Mouse (Mus musculus): ENCODE data around the gene C1qtnf2.

The C1qtnf2 gene

GRCm38 (mm10) chr11:43474225-43474774 lies at the start of gene C1qtnf2:
TSS of gene C1qtnf2 (plus strand) at chr11:43474276.
- CTCF ChIA-PET: no interaction called here

- CTCF ChIA-PET: no interaction called here
Measured at GRCm38 (mm10) chr11:43424386-43424785, 49.7 kb upstream of the C1qtnf2 start.

GRCm38 (mm10) chr11:43425166-43425709 lies 48.8 kb upstream of the C1qtnf2 start:
- CTCF ChIA-PET: interaction anchor here (0.6 kb wide), 2 partner anchors 34 to 38 kb away, joined by 3 to 4 read pairs; no protein-coding TSS in a partner anchor

GRCm38 (mm10) chr11:43425824-43426413 lies 48.2 kb upstream of the C1qtnf2 start, which contains the start of gene Pttg1:
TSS of gene Pttg1 (minus strand) at chr11:43426251.
- CTCF ChIA-PET: interaction anchor here (0.7 kb wide), 1 partner anchor 1094 kb away, joined by 6 read pairs; no protein-coding TSS in a partner anchor

- CTCF ChIA-PET: interaction anchor here (0.7 kb wide), 1 partner anchor 1094 kb away, joined by 6 read pairs; no protein-coding TSS in a partner anchor
Measured at GRCm38 (mm10) chr11:43426414-43426884, 47.6 kb upstream of the C1qtnf2 start.

GRCm38 (mm10) chr11:43433254-43434023 lies 40.6 kb upstream of the C1qtnf2 start, which contains the start of gene Slu7:
TSS of gene Slu7 (plus strand) at chr11:43433744.
- CTCF ChIA-PET: interaction anchor here (0.6 kb wide), 1 partner anchor 82 kb away, joined by 8 read pairs; no protein-coding TSS in a partner anchor

- CTCF ChIA-PET: interaction anchor here (0.6 kb wide), 1 partner anchor 83 kb away, joined by 8 read pairs; no protein-coding TSS in a partner anchor
Measured at GRCm38 (mm10) chr11:43434024-43434407, 40.1 kb upstream of the C1qtnf2 start.

- CTCF ChIA-PET: no interaction called here
Measured at GRCm38 (mm10) chr11:43441121-43441520, 33.0 kb upstream of the C1qtnf2 start.

- CTCF ChIA-PET: no interaction called here
Measured at GRCm38 (mm10) chr11:43443183-43443582, 30.9 kb upstream of the C1qtnf2 start.

- CTCF ChIA-PET: no interaction called here
Measured at GRCm38 (mm10) chr11:43449916-43450315, 24.2 kb upstream of the C1qtnf2 start.

- CTCF ChIA-PET: no interaction called here
Measured at GRCm38 (mm10) chr11:43451322-43451721, 22.8 kb upstream of the C1qtnf2 start.

GRCm38 (mm10) chr11:43452266-43452665 lies 21.8 kb upstream of the C1qtnf2 start:
- CTCF ChIA-PET: no interaction called here

GRCm38 (mm10) chr11:43463204-43463603 lies 10.9 kb upstream of the C1qtnf2 start:
- CTCF ChIA-PET: interaction anchor here (0.6 kb wide), 1 partner anchor 38 kb away, joined by 4 read pairs; no protein-coding TSS in a partner anchor

GRCm38 (mm10) chr11:43470118-43470517 lies 4.0 kb upstream of the C1qtnf2 start:
- CTCF ChIA-PET: interaction anchor here (0.6 kb wide), 1 partner anchor 1223 kb away, joined by 6 read pairs; no protein-coding TSS in a partner anchor

- CTCF ChIA-PET: interaction anchor here (0.6 kb wide), 1 partner anchor 549 kb away, joined by 5 read pairs; no protein-coding TSS in a partner anchor
Measured at GRCm38 (mm10) chr11:43470881-43471820, 2.9 kb upstream of the C1qtnf2 start.

- CTCF ChIA-PET: no interaction called here
Measured at GRCm38 (mm10) chr11:43473115-43473514, 961 bp upstream of the C1qtnf2 start.

GRCm38 (mm10) chr11:43473635-43474224 lies 346 bp upstream of the C1qtnf2 start:
- CTCF ChIA-PET: no interaction called here

- CTCF ChIA-PET: no interaction called here
Measured at GRCm38 (mm10) chr11:43479376-43479775, 5.3 kb downstream of the C1qtnf2 start.

GRCm38 (mm10) chr11:43480561-43480960 lies 6.5 kb downstream of the C1qtnf2 start:
- CTCF ChIA-PET: interaction anchor here (0.7 kb wide), 2 partner anchors 51 to 957 kb away, joined by 6 read pairs; no protein-coding TSS in a partner anchor
